Mouse (Mus musculus): ENCODE measurements around the gene Zfp612. TPM values are rescaled to one million over a fixed set of nuclear protein-coding genes. Genes with fewer than 3 reads are reported as not detected.

Gene Zfp612
- total RNA-seq, 2 experiments from 2014 or later, result 22.4 to 24.6 TPM

DNA sequence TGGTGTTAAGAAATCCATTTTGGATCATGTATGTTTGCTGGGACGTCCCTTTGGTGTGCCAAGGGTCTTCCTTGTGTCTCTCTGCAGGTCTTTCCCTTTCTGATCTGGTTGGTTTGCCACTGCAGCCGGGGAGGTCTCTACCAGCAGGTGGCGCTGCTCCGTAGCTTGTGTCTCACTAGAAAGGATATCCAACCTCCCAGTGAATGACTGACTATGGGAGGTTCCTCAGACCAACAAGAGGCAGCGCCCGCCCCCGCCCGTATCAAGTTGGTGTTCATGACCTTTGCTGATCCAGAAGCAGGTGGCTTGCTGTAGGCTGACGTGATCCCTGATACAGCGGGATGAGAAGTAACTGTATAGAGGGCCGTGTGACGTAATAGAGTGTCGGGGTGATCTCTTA lies 51.0 kb downstream of the Zfp612 start:
- peak; percentile 80 to 82 for DNase-seq (ENCODE audit: low spot score in 2 of 2)

DNA sequence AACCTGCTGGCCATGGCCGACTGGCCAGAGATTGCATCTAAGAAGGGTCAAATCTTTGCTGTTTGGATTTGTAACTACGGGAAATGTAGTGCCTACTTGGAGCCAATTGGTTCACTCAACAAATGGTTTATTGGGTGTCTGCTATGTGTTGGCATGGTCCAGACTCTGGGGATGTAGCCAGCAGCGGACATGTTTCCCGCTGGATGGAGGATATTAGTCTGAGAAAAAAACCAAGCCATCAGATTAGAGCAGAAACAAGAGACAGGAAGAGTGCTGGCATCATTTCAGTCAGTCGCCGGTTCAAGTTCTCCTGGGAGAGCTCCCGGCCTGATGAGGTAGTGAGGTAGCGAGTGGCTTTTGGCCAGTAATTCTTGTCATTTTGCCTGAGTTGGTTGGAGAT lies 54.7 kb downstream of the Zfp612 start:
- peak in 1 of 2 experiments; percentile 57 for DNase-seq (ENCODE audit: low spot score in 2 of 2)

DNA sequence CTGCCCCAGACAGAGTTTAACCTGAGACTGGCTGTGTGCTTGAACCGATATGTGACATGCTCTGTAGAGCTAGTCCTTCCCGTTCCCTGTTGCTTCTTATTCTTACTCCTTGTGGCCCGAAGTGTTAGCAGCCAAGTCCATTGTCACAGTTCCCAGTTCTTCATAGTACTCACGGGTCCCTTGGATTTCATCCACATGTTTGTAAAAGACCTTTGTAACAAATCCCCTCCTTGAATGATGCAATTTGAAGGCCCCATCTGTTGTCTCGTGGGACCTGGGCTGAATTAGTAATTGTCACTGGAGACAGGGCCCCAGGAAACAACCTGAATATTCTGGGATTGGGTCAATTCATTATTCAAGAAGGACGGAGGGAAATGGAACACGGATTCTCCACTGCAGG lies 56.0 kb downstream of the Zfp612 start:
- no peak for DNase-seq (ENCODE audit: low spot score in 2 of 2)

DNA sequence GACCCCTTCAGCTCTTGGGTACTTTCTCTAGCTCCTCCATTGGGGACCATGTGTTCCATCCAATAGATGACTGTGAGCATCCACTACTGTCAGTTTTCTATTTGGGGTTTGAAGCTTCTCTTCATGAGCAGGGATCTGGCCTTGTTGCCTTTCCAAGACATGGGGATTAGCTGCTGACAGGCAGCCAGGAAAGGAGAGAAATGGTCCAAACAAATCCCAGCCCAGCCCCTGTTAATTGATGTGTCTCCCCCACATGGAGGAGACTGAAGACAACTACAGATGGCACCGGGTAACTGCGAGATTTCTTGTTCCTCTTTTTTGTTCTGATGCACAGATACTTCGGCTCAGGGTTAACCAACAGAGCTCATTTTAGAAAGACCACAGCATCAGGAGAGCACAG lies 60.6 kb downstream of the Zfp612 start:
- DNase-seq (ENCODE audit: low spot score in 2 of 2), result no peak

DNA sequence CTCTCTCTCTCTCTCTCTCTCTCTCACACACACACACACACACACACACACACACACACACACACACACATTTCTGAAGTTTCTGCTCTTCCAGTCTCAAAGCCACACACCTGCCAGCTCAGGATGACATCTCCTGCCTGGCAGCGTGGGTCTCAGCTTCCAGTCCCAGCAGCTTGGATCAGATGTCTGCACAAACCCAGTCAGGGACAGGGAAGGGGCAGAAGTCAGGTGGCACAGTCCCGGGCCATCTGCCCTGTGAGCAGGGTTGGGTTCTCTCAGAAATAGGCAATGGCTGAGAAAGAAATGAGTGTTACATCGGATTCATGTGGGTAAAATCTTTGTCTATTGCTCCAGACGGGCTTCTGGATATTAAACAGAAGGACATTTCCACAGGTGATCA lies 61.2 kb downstream of the Zfp612 start:
- DNase-seq (ENCODE audit: low spot score in 2 of 2), result no peak

Other genes with a start within 250 kb of the Zfp612 start
- gene Phlpp2, start 211.2 kb upstream of the Zfp612 start, total RNA-seq (2021), result 10 to 100 TPM; 22.9 to 24.3 TPM
- gene Marveld3, start 117.5 kb upstream of the Zfp612 start, total RNA-seq (2021), result under 1 TPM in 1 of 2 experiments, not detected in 1; 0.35 TPM
- not detected for gene Tat, start 89.3 kb upstream of the Zfp612 start, total RNA-seq (2021)
- gene Chst4, start 40.0 kb upstream of the Zfp612 start, total RNA-seq (2021), result not detected
- gene Gm21964, start 21.5 kb downstream of the Zfp612 start, total RNA-seq (2021), result not detected
- gene Gm17720, start 23.0 kb downstream of the Zfp612 start, total RNA-seq (2021), result not detected
- gene Calb2, start 88.5 kb downstream of the Zfp612 start, total RNA-seq (2021), result 100 to 1,000 TPM in 1 of 2 experiments, 10 to 100 TPM in 1; 95.2 to 112 TPM
- 1 to 10 TPM; 6.1 TPM for gene Cmtr2, start 135.9 kb downstream of the Zfp612 start, total RNA-seq (2021)
- gene Hydin, start 187.2 kb downstream of the Zfp612 start, total RNA-seq (2021), result 1 to 10 TPM in 1 of 2 experiments, under 1 TPM in 1; 0.60 to 1.3 TPM